Mouse (Mus musculus): ENCODE data around the gene Smad3. TPM values are rescaled to one million over a fixed set of nuclear protein-coding genes. Genes with fewer than 3 reads are reported as not detected.

Gene Smad3
- total and polyA plus RNA-seq, 3 experiments: 0.81 to 1.5 (median 1.2) TPM

- H3K27me3 ChIP-seq (replicated peaks): no peaks in the 10 kb centered on the region
- H3K4me1 ChIP-seq (ENCODE audit: control insufficient read depth in 1 of 2, insufficient read depth in 2 of 2): peaks cover 0 to 11% of the 10 kb centered on the region in 2 experiments; a peak in 2 of 4 replicates
- H3K79me2 ChIP-seq (replicated peaks; ENCODE audit: control insufficient read depth, extremely low read depth, insufficient read depth, poor library complexity, severe bottlenecking): no peaks in the 10 kb centered on the region
- TF ChIP-seq POLR2AphosphoS2 (IDR thresholded peaks at IDR 0.05; ENCODE audit: low read depth, low read length): no peak
- TF ChIP-seq SIN3A (IDR thresholded peaks at IDR 0.05; ENCODE audit: low read length): no peak
- no peak for TF ChIP-seq GABPA (IDR thresholded peaks at IDR 0.05; ENCODE audit: insufficient replicate concordance, low read depth, low read length)
- no peak for TF ChIP-seq IRF4 (IDR thresholded peaks at IDR 0.05; ENCODE audit: low read depth, low read length)
- TF ChIP-seq CHD2 (IDR thresholded peaks at IDR 0.05; ENCODE audit: low read length): no peak
- TF ChIP-seq BHLHE40 (IDR thresholded peaks at IDR 0.05; ENCODE audit: low read depth, low read length): no peak
- TF ChIP-seq MAX (IDR thresholded peaks at IDR 0.05; ENCODE audit: low read length): no peak
- TF ChIP-seq MAFK (IDR thresholded peaks at IDR 0.05; ENCODE audit: insufficient replicate concordance, low read length): no peak
- no peak for TF ChIP-seq PAX5 (IDR thresholded peaks at IDR 0.05; ENCODE audit: low read length)
- no peak for TF ChIP-seq RCOR1 (conservative IDR thresholded peaks at IDR 0.05; ENCODE audit: low read depth, low read length)
- no peaks in the 10 kb centered on the region for H3K36me3 ChIP-seq (replicated peaks in 1 of 2; ENCODE audit: control insufficient read depth in 1 of 2, insufficient read depth in 1 of 2, low read length in 1 of 2)
- H3K4me3 ChIP-seq (replicated peaks in 1 of 3; ENCODE audit: low read depth in 2 of 3, low read length in 2 of 3, poor library complexity in 1 of 3): no peak overlapping the region
- in situ Hi-C loops (cut with MboI; ENCODE audit: low pct_ligation_motif_present, low pct_unique_long_range_greater_than_20kb, low sequenced_read_pairs) (no loop called here), dilution Hi-C loops (cut with MboI; ENCODE audit: extremely low pct_ligation_motif_present, extremely low pct_unique_long_range_greater_than_20kb, low sequenced_read_pairs) (no loop called here)
- no peaks in the 10 kb centered on the region for H3K9me3 ChIP-seq (replicated peaks; ENCODE audit: low read length)
- H3K27ac ChIP-seq (ENCODE audit: insufficient read depth, low read depth): no peak overlapping the region
- no peak overlapping the region for H3K9ac ChIP-seq (ENCODE audit: insufficient read depth, low read depth)
- DNase-seq (ENCODE audit: extremely low read depth): no peak
- H3K4me2 ChIP-seq (ENCODE audit: insufficient read depth, low read depth, poor library complexity, severe bottlenecking): no peak overlapping the region
These were observed 93.5 kb downstream of the Smad3 start for GRCm38 (mm10) chr9:63664300-63664745.

- Histone ChIP-seq H3K27me3 (replicated peaks) (no peaks in the 10 kb centered on the region), H3K79me2 (replicated peaks; ENCODE audit: control insufficient read depth, extremely low read depth, insufficient read depth, poor library complexity, severe bottlenecking) (no peaks in the 10 kb centered on the region), H3K36me3 (replicated peaks in 1 of 2; ENCODE audit: control insufficient read depth in 1 of 2, insufficient read depth in 1 of 2, low read length in 1 of 2) (no peaks in the 10 kb centered on the region), H3K9ac (ENCODE audit: insufficient read depth, low read depth) (no peak overlapping the region), H3K9me3 (replicated peaks; ENCODE audit: low read length) (no peaks in the 10 kb centered on the region), H3K4me2 (ENCODE audit: insufficient read depth, low read depth, poor library complexity, severe bottlenecking) (no peak overlapping the region), H3K4me1 (ENCODE audit: control insufficient read depth in 1 of 2, insufficient read depth in 2 of 2) (peaks cover 0 to 11% of the 10 kb centered on the region in 2 experiments; a peak in 2 of 4 replicates), H3K27ac (ENCODE audit: insufficient read depth, low read depth) (no peak overlapping the region), H3K4me3 (replicated peaks in 1 of 3; ENCODE audit: low read depth in 2 of 3, low read length in 2 of 3, poor library complexity in 1 of 3) (no peak overlapping the region)
- TF ChIP-seq BHLHE40 (IDR thresholded peaks at IDR 0.05; ENCODE audit: low read depth, low read length): peak; percentile 32
- TF ChIP-seq USF1 (IDR thresholded peaks at IDR 0.05; ENCODE audit: low read depth, low read length): no peak
- no peak for DNase-seq (ENCODE audit: extremely low read depth)
- in situ Hi-C loops (cut with MboI; ENCODE audit: low pct_ligation_motif_present, low pct_unique_long_range_greater_than_20kb, low sequenced_read_pairs): no loop called here
- dilution Hi-C loops (cut with MboI; ENCODE audit: extremely low pct_ligation_motif_present, extremely low pct_unique_long_range_greater_than_20kb, low sequenced_read_pairs): no loop called here
These were observed 94.6 kb downstream of the Smad3 start for GRCm38 (mm10) chr9:63663222-63663621.

- no peak overlapping the region for H3K9ac ChIP-seq (ENCODE audit: insufficient read depth, low read depth)
- H3K36me3 ChIP-seq (replicated peaks in 1 of 2; ENCODE audit: control insufficient read depth in 1 of 2, insufficient read depth in 1 of 2, low read length in 1 of 2): no peaks in the 10 kb centered on the region
- in situ Hi-C loops (cut with MboI; ENCODE audit: low pct_ligation_motif_present, low pct_unique_long_range_greater_than_20kb, low sequenced_read_pairs): no loop called here
- H3K27ac ChIP-seq (ENCODE audit: insufficient read depth, low read depth): no peak overlapping the region
- dilution Hi-C loops (cut with MboI; ENCODE audit: extremely low pct_ligation_motif_present, extremely low pct_unique_long_range_greater_than_20kb, low sequenced_read_pairs): no loop called here
- peaks cover 0 to 11% of the 10 kb centered on the region in 2 experiments; a peak in 2 of 4 replicates for H3K4me1 ChIP-seq (ENCODE audit: control insufficient read depth in 1 of 2, insufficient read depth in 2 of 2)
- no peaks in the 10 kb centered on the region for H3K27me3 ChIP-seq (replicated peaks)
- no peak for DNase-seq (ENCODE audit: extremely low read depth)
- H3K9me3 ChIP-seq (replicated peaks; ENCODE audit: low read length): no peaks in the 10 kb centered on the region
- no peaks in the 10 kb centered on the region for H3K79me2 ChIP-seq (replicated peaks; ENCODE audit: control insufficient read depth, extremely low read depth, insufficient read depth, poor library complexity, severe bottlenecking)
- no peak overlapping the region for H3K4me3 ChIP-seq (replicated peaks in 1 of 3; ENCODE audit: low read depth in 2 of 3, low read length in 2 of 3, poor library complexity in 1 of 3)
- no peak overlapping the region for H3K4me2 ChIP-seq (ENCODE audit: insufficient read depth, low read depth, poor library complexity, severe bottlenecking)
- TF ChIP-seq ETS1 (conservative IDR thresholded peaks at IDR 0.05; ENCODE audit: low read depth, low read length): no peak
- TF ChIP-seq JUND (conservative IDR thresholded peaks at IDR 0.05; ENCODE audit: low read depth, low read length): no peak
- no peak for TF ChIP-seq ZNF384 (IDR thresholded peaks at IDR 0.05; ENCODE audit: low read depth, low read length)
- no peak for TF ChIP-seq MYC (IDR thresholded peaks at IDR 0.05; ENCODE audit: low read depth, low read length)
- no peak for TF ChIP-seq POLR2A (IDR thresholded peaks at IDR 0.05; ENCODE audit: low read depth, low read length)
- no peak for TF ChIP-seq NELFE (IDR thresholded peaks at IDR 0.05; ENCODE audit: low read depth, low read length)
- no peak for TF ChIP-seq ELF1 (IDR thresholded peaks at IDR 0.05; ENCODE audit: low read depth, low read length)
- TF ChIP-seq MEF2A (IDR thresholded peaks at IDR 0.05; ENCODE audit: borderline replicate concordance, low read depth, low read length): no peak
- TF ChIP-seq ZMIZ1 (IDR thresholded peaks at IDR 0.05; ENCODE audit: low read depth, low read length): no peak
- no peak for TF ChIP-seq MAFK (IDR thresholded peaks at IDR 0.05; ENCODE audit: insufficient replicate concordance, low read length)
- TF ChIP-seq MAZ (IDR thresholded peaks at IDR 0.05; ENCODE audit: low read depth, low read length): no peak
These were observed 95.0 kb downstream of the Smad3 start for GRCm38 (mm10) chr9:63662759-63663158.

Data from CH12.LX (cell line).